Mouse (Mus musculus) frontal cortex, adult 2 months (tissue): ENCODE data around the gene Stox2. TPM values are rescaled to one million over a fixed set of nuclear protein-coding genes. Genes with fewer than 3 reads are reported as not detected.
"Not testable (repeated sequence)": the region's sequence is repeated elsewhere in the genome, so short reads cannot be mapped to it uniquely, and the experiment has no call there.

Experiments
- DNase-seq, 2 experiments: peaks; one replicate each; pipeline ENCODE4 v3.0.0; 2022; ENCODE audit warnings: low spot score in 1 of 2; ENCODE audit errors: extremely low spot score in 1 of 2
- polyA plus RNA-seq: library from polyadenylated mRNA; depleted of rRNA; stranded (reverse); fragments of >200 nt; gene quantifications from 2 replicates; pipeline ENCODE4 v1.2.3, GENCODE M21; 2012; rRNA removed

The Stox2 gene
- 28.0 and 29.4 TPM in 2 replicates for polyA plus RNA-seq

GRCm38 (mm10) chr8:47446312-47447046, at the start of gene Stox2:
Gene Stox2 (minus strand): TSS chr8:47446362.
- DNase-seq: no peak

GRCm38 (mm10) chr8:47495428-47495827, 49.3 kb upstream of the Stox2 start:
- no peak for DNase-seq

- DNase-seq: no peak
Observed at GRCm38 (mm10) chr8:47494602-47495153, 48.5 kb upstream of the Stox2 start.

- DNase-seq: no peak
Observed at GRCm38 (mm10) chr8:47493106-47493505, 46.9 kb upstream of the Stox2 start.

- no peak for DNase-seq
Observed at GRCm38 (mm10) chr8:47487231-47487630, 41.1 kb upstream of the Stox2 start.

- DNase-seq: no peak
Observed at GRCm38 (mm10) chr8:47482354-47483071, 36.4 kb upstream of the Stox2 start.

- DNase-seq: no peak
Observed at GRCm38 (mm10) chr8:47480039-47480438, 33.9 kb upstream of the Stox2 start.

- peak; percentile 47 to 51 for DNase-seq
Observed at GRCm38 (mm10) chr8:47461650-47462049, 15.5 kb upstream of the Stox2 start.

GRCm38 (mm10) chr8:47459216-47459749, 13.1 kb upstream of the Stox2 start:
- DNase-seq: no peak

- DNase-seq: no peak
Observed at GRCm38 (mm10) chr8:47458591-47458990, 12.4 kb upstream of the Stox2 start.

GRCm38 (mm10) chr8:47449211-47449610, 3.0 kb upstream of the Stox2 start:
- DNase-seq: not testable (repeated sequence)

- no peak for DNase-seq
Observed at GRCm38 (mm10) chr8:47439271-47439670, 6.9 kb downstream of the Stox2 start.

GRCm38 (mm10) chr8:47437976-47438375, 8.2 kb downstream of the Stox2 start:
- DNase-seq: no peak

- DNase-seq: no peak
Observed at GRCm38 (mm10) chr8:47435861-47436260, 10.3 kb downstream of the Stox2 start.

GRCm38 (mm10) chr8:47435412-47435811, 10.8 kb downstream of the Stox2 start:
- DNase-seq: no peak

- peak; percentile 47 to 52 for DNase-seq
Observed at GRCm38 (mm10) chr8:47431263-47431662, 14.9 kb downstream of the Stox2 start.

GRCm38 (mm10) chr8:47414258-47414525, 32.0 kb downstream of the Stox2 start:
- not testable (repeated sequence) for DNase-seq

- DNase-seq: peak in 1 of 2 experiments; percentile 60
Observed at GRCm38 (mm10) chr8:47413524-47414257, 32.5 kb downstream of the Stox2 start.

- DNase-seq: no peak
Observed at GRCm38 (mm10) chr8:47412696-47413523, 33.3 kb downstream of the Stox2 start.
